Mouse (Mus musculus): ENCODE data around the gene Acap2.

DNA sequence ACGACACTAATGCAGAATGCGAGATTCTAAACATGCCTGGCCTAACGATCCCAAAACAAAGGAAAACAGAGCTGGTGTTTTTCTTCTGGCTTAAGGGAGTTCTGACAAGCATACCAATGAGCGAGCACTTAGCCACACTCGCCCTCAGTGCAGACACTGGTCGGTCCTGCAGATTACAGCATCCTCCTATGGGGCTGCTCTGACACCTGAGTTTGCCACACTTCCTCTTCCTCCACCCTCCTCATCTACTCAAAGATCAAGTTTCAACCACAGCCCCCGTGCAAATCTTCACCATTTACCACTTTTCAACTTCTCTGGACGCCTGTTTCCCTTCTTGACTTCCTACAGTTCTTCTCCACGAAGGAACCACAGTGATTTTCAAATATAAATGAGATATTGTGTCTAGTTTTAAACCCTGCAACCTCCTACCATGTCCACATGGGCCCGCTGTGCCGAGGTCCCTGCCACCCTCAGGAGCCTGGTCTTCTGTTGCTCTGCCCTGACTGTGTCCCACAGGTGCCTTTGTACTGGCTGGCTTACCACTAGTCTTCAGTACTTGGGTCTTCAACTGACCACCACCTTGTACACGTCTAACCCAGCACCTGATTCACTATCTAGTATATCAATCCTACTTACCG is 64.3 kb downstream of the Acap2 start:
- TF ChIP-seq EP300 (IDR thresholded peaks at IDR 0.05; ENCODE audit: low read depth in 1 of 2, low read length in 2 of 2) = no peak
- no peak for TF ChIP-seq ZNF384 (IDR thresholded peaks at IDR 0.05; ENCODE audit: low read depth, low read length)
- no peak for TF ChIP-seq NELFE (IDR thresholded peaks at IDR 0.05; ENCODE audit: low read depth, low read length)
- no peak for TF ChIP-seq ZC3H11A (IDR thresholded peaks at IDR 0.05; ENCODE audit: low read depth, low read length)
- TF ChIP-seq CTCF (IDR thresholded peaks at IDR 0.05 in 2 of 3, conservative IDR thresholded peaks at IDR 0.05 in 1 of 3; ENCODE audit: control insufficient read depth in 1 of 3, insufficient read depth in 1 of 3, low read depth in 2 of 3, low read length in 3 of 3, poor library complexity in 1 of 3, severe bottlenecking in 1 of 3) = no peak
- no peak for TF ChIP-seq POLR2A (IDR thresholded peaks at IDR 0.05; ENCODE audit: control insufficient read depth in 1 of 2, insufficient read depth in 1 of 2, low read depth in 1 of 2, low read length in 2 of 2, poor library complexity in 1 of 2)
- TF ChIP-seq TAL1 (IDR thresholded peaks at IDR 0.05; ENCODE audit: low read length) = no peak
- TF ChIP-seq GABPA (IDR thresholded peaks at IDR 0.05; ENCODE audit: low read depth, low read length) = no peak
